Mouse (Mus musculus) liver, postnatal 0 days (tissue): Measurements from ENCODE around the gene Wdr83os. TPM values are rescaled to one million over a fixed set of nuclear protein-coding genes. Genes with fewer than 3 reads are reported as not detected.
"Not testable (repeated sequence)": the region's sequence is repeated elsewhere in the genome, so short reads cannot be mapped to it uniquely, and the experiment has no call there.

Experiments
- ATAC-seq: fragments of 200-750 bp; cut with Nextera tagmentation; 2 replicates; pipeline ENCODE4 v1.8.0; 2017; ENCODE audit warnings: mild to moderate bottlenecking, moderate library complexity
- DNase-seq: peaks from one replicate; pipeline ENCODE4 v3.0.0-alpha.2; 2016
- H3K27ac ChIP-seq: fragments of 300-500 bp; sonication (generic); 2 replicates; pipeline ENCODE4 v1.5.1; 2014; ENCODE audit warnings: antibody characterized with exemption, moderate library complexity, mild to moderate bottlenecking, low read depth
- H3K27me3 ChIP-seq: fragments of 300-500 bp; sonication (generic); 2 replicates; pipeline ENCODE4 v1.6.1; 2014; ENCODE audit warnings: low read length, control low read depth, mixed read lengths; ENCODE audit not compliant: insufficient read depth
- H3K36me3 ChIP-seq: fragments of 300-500 bp; sonication (generic); replicated peaks from 2 replicates; pipeline ENCODE4 v1.6.1; 2014; ENCODE audit warnings: mild to moderate bottlenecking, control low read depth, low read length, moderate library complexity, mixed read lengths; ENCODE audit not compliant: insufficient read depth
- H3K4me1 ChIP-seq: fragments of 300-500 bp; sonication (generic); 2 replicates; pipeline ENCODE4 v1.6.1; 2014; ENCODE audit warnings: antibody characterized with exemption, mild to moderate bottlenecking, control low read depth; ENCODE audit not compliant: insufficient read depth
- H3K4me2 ChIP-seq: fragments of 300-500 bp; sonication (generic); 2 replicates; pipeline ENCODE4 v1.6.1; 2014; ENCODE audit warnings: low read depth, mild to moderate bottlenecking, low read length, moderate library complexity, mixed read lengths
- H3K4me3 ChIP-seq: fragments of 300-500 bp; sonication (generic); 2 replicates; pipeline ENCODE4 v1.5.1; 2014; ENCODE audit warnings: low read depth, low read length
- H3K9ac ChIP-seq: fragments of 300-500 bp; sonication (generic); replicated peaks from 2 replicates; pipeline ENCODE4 v1.6.1; 2014; ENCODE audit warnings: mild to moderate bottlenecking, moderate library complexity
- H3K9me3 ChIP-seq: fragments of 300-500 bp; sonication (generic); 2 replicates; pipeline ENCODE4 v1.6.1; 2016; ENCODE audit warnings: mild to moderate bottlenecking, control low read depth, low read length, mixed read lengths
- CTCF ChIP-seq: sonication (generic); IDR thresholded peaks from 2 replicates; pipeline ENCODE4 v1.5.1; 2016; ENCODE audit warnings: antibody characterized with exemption, low read depth
- EP300 ChIP-seq: IDR thresholded peaks from 2 replicates; pipeline ENCODE4 v1.6.1; 2016; ENCODE audit warnings: antibody characterized with exemption, low read depth, mild to moderate bottlenecking
- WGBS: fragments of 180-500 bp; shearing (Covaris S2); extraction: QIAGEN DNeasy Blood & Tissue Kit; methylation state at CpG from one replicate; pipeline ENCODE4 v1.1.7; 2014; ENCODE audit not compliant: insufficient replicate concordance; 5-methylcytosine and 5-hydroxymethylcytosine counted together
- polyA plus RNA-seq: library from polyadenylated mRNA; unstranded; fragments of >200 nt; fragmentation: Nextera tagmentation; extraction: Ambion mirVana; gene quantifications from 2 replicates; pipeline ENCODE4 v1.2.1, GENCODE M21; 2015

Gene Wdr83os
- polyA plus RNA-seq, 1 experiment from 2014 or later, result 63.5 TPM

GRCm38 (mm10) chr8:85096850-85097249, 16.3 kb downstream of the Wdr83os start:
- Histone ChIP-seq H3K27me3 (no peaks in the 10 kb centered on the region), H3K4me1 (no peaks in the 10 kb centered on the region), H3K4me3 (no peak overlapping the region), H3K9me3 (0 out of 2 replicates have a peak, but pooled peaks cover 2% of the 10 kb centered on the region), H3K27ac (no peak overlapping the region), H3K4me2 (no peak overlapping the region), H3K9ac (no peak overlapping the region), H3K36me3 (peaks cover 45% of the 10 kb centered on the region)
- no peak for DNase-seq
- no peak for TF ChIP-seq CTCF
- no peak for TF ChIP-seq EP300
- no peak for ATAC-seq
- WGBS, result 78% methylated on average over 4 of the region's 4 CpGs

GRCm38 (mm10) chr8:85100076-85100665, 19.6 kb downstream of the Wdr83os start:
- 65% methylated on average over 4 of the region's 4 CpGs for WGBS
- no peak overlapping the region for H3K9ac ChIP-seq
- ATAC-seq, result no peak

DNA sequence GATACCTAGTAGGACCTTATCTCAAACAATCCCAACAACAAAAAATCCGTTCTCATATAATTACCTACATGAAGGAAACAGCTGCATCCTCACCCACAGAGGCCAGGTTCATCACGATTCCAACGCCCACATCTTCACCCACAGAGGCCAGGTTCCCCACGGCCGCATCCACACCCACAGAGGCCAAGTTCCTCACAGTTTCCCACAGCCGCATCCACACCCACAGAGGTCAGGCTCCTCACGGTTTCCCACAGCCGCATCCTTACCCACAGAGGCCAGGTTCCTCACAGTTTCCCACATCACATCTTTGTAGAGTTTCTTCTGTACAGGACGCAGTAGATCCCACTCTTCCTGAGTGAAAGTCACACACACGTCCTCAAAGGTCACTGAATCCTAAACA, 32.7 kb downstream of the Wdr83os start:
- DNase-seq (no peak), ATAC-seq (no peak)
- H3K9me3 ChIP-seq, result peaks cover 8% of the 10 kb centered on the region
- TF ChIP-seq EP300 (no peak), CTCF (no peak)
- H3K36me3 ChIP-seq, result peaks cover 39% of the 10 kb centered on the region
- 80% methylated on average over 10 of the region's 10 CpGs for WGBS
- no peaks in the 10 kb centered on the region for H3K27me3 ChIP-seq
- no peak overlapping the region for H3K27ac ChIP-seq
- H3K4me1 ChIP-seq, result peaks cover 3% of the 10 kb centered on the region; the same call in 1 of the 2 replicates
- H3K4me3 ChIP-seq, result no peak overlapping the region
- H3K9ac ChIP-seq, result no peak overlapping the region
- no peak overlapping the region for H3K4me2 ChIP-seq

More at GRCm38 (mm10) chr8:85100076-85100665, 19.6 kb downstream of the Wdr83os start:
- Histone ChIP-seq H3K36me3 (peaks cover 27% of the 10 kb centered on the region), H3K4me3 (no peak overlapping the region), H3K4me1 (no peaks in the 10 kb centered on the region), H3K27ac (no peak overlapping the region), H3K9me3 (0 out of 2 replicates have a peak, but pooled peaks cover 2% of the 10 kb centered on the region), H3K27me3 (no peaks in the 10 kb centered on the region), H3K4me2 (no peak overlapping the region)
- TF ChIP-seq CTCF, result no peak
- TF ChIP-seq EP300, result no peak
- DNase-seq, result no peak

DNA sequence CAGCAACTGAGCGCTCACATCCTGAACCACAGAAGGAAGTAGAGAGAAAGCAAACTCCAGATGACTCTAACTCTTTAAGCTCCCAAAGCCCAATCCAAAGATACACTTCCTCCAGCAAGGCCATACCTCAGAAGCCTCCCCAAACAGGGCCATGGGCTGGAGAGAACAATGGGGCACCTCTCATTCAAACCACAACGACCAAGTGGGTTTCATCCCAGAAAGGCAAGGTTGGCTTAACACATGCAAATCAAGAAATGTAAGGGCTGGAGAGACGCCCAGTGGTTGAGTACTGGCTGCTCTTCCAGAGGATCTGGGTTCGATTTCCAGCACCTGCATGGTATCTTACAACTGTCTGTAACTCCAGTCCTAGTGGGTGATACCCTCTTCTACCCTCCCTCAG, 35.0 kb downstream of the Wdr83os start:
- Histone ChIP-seq H3K4me1 (peaks cover 3% of the 10 kb centered on the region; the same call in 1 of the 2 replicates), H3K36me3 (peaks cover 30% of the 10 kb centered on the region), H3K4me2 (peak overlapping the region; percentile 56; the same call in 1 of the 2 replicates), H3K9ac (no peak overlapping the region), H3K27ac (no peak overlapping the region), H3K9me3 (peaks cover 3% of the 10 kb centered on the region), H3K27me3 (no peaks in the 10 kb centered on the region), H3K4me3 (no peak overlapping the region)
- ATAC-seq (no peak), DNase-seq (no peak)
- WGBS, result 73% methylated on average over 4 of the region's 4 CpGs
- no peak for TF ChIP-seq CTCF

GRCm38 (mm10) chr8:85116984-85117383, 36.4 kb downstream of the Wdr83os start:
- Histone ChIP-seq H3K4me3 (peak overlapping the region; percentile 11), H3K9me3 (no peaks in the 10 kb centered on the region; the same call in 1 of the 2 replicates), H3K27ac (peak overlapping the region; percentile 68), H3K4me2 (peak overlapping the region; percentile 56), H3K36me3 (peaks cover 15% of the 10 kb centered on the region), H3K9ac (no peak overlapping the region), H3K4me1 (peaks cover 3% of the 10 kb centered on the region; the same call in 1 of the 2 replicates), H3K27me3 (no peaks in the 10 kb centered on the region)
- peak; percentile 62 for ATAC-seq
- DNase-seq, result no peak
- TF ChIP-seq CTCF (no peak), EP300 (peak; percentile 71)
- WGBS, result 57% methylated on average over 7 of the region's 7 CpGs

DNA sequence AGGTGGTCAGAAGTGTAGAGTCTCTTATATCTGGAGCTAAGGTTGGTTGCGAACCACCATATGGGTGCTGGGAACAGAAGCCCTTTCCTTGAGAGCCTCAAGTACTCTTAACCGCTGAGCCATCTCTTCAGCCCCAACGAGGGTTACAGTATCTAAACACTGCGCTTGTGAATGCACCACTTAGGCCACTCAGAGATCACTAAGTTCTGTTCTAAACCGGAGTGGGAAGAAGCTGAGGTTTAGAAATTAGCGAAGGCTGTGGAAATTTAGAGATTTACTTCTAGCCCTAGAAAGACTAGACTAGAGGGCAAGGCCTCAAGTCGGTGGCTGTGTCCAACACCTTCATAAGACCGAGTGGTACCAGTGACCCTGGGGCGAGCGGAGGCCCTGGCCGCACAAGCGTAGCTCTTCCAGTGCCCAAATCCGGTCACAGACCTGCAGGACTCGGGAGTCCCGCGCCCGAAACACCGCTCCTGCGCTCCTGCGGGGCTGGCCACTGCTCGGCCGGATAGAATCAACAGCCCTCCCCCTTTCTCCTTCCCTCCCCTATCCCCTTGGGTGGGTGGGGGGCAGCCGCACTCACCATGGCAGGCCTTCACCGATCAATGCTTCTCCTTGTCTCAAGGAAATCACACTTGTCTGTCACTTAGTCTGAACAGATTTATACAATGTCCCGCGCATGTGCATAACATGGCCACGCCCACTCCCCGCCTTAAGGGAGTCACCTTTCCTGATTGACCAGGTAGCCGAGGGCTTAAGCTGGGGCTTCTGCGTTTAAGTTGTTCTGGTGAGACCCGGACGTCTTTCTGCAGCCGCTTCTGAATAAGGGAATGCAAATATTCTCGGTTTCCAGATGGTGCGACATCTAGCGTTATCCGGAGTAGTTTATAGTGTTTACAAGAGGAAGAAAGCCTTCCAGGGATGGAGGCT, 38.8 kb downstream of the Wdr83os start:
- peak; percentile 83 for DNase-seq

DNA sequence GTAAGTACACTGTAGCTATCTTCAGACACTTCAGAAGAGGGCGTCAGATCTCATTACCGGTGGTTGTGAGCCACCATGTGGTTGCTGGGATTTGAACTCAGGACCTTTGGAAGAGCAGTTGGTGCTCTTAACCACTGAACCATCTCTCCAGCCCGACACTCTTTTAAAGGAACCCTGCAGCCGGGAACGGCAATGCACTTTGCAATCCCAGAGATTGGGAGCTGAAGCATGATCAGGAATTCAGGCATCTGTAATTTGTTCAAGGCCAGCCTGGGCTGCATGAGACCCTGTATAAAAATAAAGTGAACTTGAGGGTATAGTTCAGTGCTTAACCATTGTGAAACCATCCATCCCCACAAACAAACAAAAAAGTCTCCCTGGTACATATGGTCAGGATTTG, 39.7 kb downstream of the Wdr83os start:
- not testable (repeated sequence) for H3K27ac ChIP-seq, H3K4me3 ChIP-seq, H3K4me2 ChIP-seq, H3K27me3 ChIP-seq, H3K36me3 ChIP-seq, H3K9me3 ChIP-seq, H3K4me1 ChIP-seq, ATAC-seq, DNase-seq, H3K9ac ChIP-seq
- WGBS, result 80% methylated on average over 5 of the region's 5 CpGs

More for the DNA sequence above, 38.8 kb downstream of the Wdr83os start:
- Histone ChIP-seq H3K4me2 (peak overlapping the region; percentile 60), H3K9me3 (no peaks in the 10 kb centered on the region), H3K4me3 (peak overlapping the region; percentile 49), H3K27me3 (no peaks in the 10 kb centered on the region), H3K36me3 (0 out of 2 replicates have a peak, but pooled peaks cover 4% of the 10 kb centered on the region), H3K9ac (peak overlapping the region; percentile 62), H3K4me1 (peaks cover 3% of the 10 kb centered on the region; the same call in 1 of the 2 replicates), H3K27ac (peak overlapping the region; percentile 72)
- ATAC-seq, result peak; percentile 80
- WGBS, result 11% methylated on average over 37 of the region's 37 CpGs
- TF ChIP-seq EP300 (no peak), CTCF (peak; percentile 41)
